Mouse (Mus musculus) ES-Bruce4 (cell line): Measurements from ENCODE around the gene Gm28635.

Experiments used
- CTCF ChIP-seq: IDR thresholded peaks from one replicate; pipeline ENCODE4 v1.8.1; 2011; ENCODE audit warnings: low read depth, low read length
- EP300 ChIP-seq: IDR thresholded peaks from 2 replicates; pipeline ENCODE4 v1.6.1; 2011; ENCODE audit warnings: low read depth, low read length; ENCODE audit not compliant: insufficient read depth
- POLR2A ChIP-seq: IDR thresholded peaks from one replicate; pipeline ENCODE4 v1.8.1; 2011; ENCODE audit warnings: low read length; ENCODE audit not compliant: insufficient read depth

DNA sequence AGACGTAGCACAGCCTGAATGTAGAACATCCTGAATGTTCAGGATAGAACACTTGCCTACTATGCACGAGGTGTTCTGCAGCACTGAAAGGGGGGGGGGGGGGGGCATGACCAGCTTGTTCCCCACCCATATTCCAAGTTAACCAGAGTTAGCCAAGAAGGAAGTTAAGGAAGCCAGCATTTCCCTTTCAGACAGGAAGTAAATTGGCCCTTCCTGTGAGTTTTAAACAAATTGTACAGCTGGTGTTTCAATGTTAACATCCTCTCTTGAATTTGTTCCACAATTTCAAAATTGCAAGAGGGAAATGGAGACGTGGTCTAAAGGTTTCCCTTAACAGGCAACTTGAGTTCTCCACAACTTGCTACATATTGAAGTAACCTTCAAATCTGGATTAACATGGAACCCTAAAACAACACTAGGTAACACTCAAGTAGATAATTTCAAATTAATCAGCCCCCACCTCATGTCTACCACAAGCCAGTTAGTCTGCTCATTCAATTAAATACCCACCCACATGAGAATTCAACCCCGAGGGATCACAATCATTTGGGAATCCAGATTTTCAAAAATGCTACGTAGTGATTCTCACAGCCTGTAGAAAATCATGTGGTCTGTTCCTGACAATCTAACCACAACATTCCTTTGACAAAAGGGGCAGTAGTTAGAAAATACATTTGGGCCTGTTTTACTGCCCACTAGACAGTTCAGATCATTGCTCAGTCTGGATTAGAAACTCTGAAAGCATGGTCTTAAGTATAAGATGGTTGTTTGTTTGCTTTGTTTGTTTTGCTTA, 39.2 kb downstream of the Gm28635 start:
- TF ChIP-seq POLR2A (no peak), CTCF (no peak), EP300 (no peak)
